19 mouse cellular contexts compared by ENCODE assay signal in the genomic region with DNA sequence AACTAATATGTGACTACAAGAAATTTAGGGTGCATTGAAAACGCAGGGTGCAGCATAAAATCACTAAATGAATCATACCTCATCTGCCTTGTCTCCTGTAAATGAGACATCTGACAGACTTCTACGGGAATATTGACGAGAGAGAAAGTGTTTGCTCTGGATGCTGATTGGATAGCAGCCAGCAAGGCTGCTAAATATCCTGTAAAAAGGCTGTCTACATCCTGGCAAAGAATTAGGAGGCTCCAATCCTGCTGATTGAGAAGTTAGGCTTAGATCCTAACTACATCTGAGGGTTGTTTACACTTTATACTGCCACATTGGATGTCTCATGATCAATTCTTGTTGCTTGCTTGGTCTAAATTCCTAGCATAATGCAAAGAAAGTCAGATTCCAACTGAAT. TPM values are rescaled to one million over a fixed set of nuclear protein-coding genes. Genes with fewer than 3 reads are reported as not detected.
DNase-seq lines count a peak whose midpoint lies in the region; ATAC-seq and TF ChIP-seq lines count a peak whose summit lies in the region.
"Had no signal": no experiment of that assay in that cellular context is flagged by ENCODE, and none has a peak within 500 bp of the region (broad histone marks: within the 10 kb centered on the region; RNA-seq: fewer than 3 reads in every experiment).

No protein-coding gene starts in this region.

- H3K36me3 ChIP-seq in forebrain, embryonic 16.5 days (ENCODE audit: control insufficient read depth, insufficient read depth) = no peaks in the 10 kb centered on the region
- H3K36me3 ChIP-seq in forebrain, embryonic 13.5 days (ENCODE audit: poor library complexity, severe bottlenecking) = no peaks in the 10 kb centered on the region
- H3K36me3 ChIP-seq: embryonic facial prominence, embryonic 10.5 days; embryonic facial prominence, embryonic 12.5 days; forebrain, embryonic 12.5 days had no signal

- TF ChIP-seq CTCF in brain, embryonic 14.5 days (IDR thresholded peaks at IDR 0.05; ENCODE audit: borderline replicate concordance, extremely low read depth, insufficient read depth, insufficient read length) = no peak

- H3K27ac ChIP-seq in forebrain, embryonic 16.5 days (ENCODE audit: low read length) = no peak overlapping the region
- H3K27ac ChIP-seq in forebrain, embryonic 13.5 days = no peak overlapping the region
- H3K27ac ChIP-seq: embryonic facial prominence, embryonic 10.5 days; embryonic facial prominence, embryonic 12.5 days; forebrain, embryonic 12.5 days had no signal

- H3K9me3 ChIP-seq in forebrain, embryonic 16.5 days (ENCODE audit: control insufficient read depth, low read length) = no peaks in the 10 kb centered on the region
- H3K9me3 ChIP-seq in forebrain, embryonic 13.5 days (replicated peaks) = no peaks in the 10 kb centered on the region
- H3K9me3 ChIP-seq: embryonic facial prominence, embryonic 10.5 days; embryonic facial prominence, embryonic 12.5 days; forebrain, embryonic 12.5 days had no signal

- 0 out of 2 replicates have a peak, but pooled peaks have one; percentile 31 for ATAC-seq in forebrain, embryonic 16.5 days
- ATAC-seq in forebrain, embryonic 13.5 days = no peak
- ATAC-seq: activated CD4-positive, CD25-positive, alpha-beta regulatory T cell, adult 4 months; Patski had no signal

- WGBS in forebrain, embryonic 16.5 days = 64% methylated on average over 3 of the region's 3 CpGs
- 80% methylated on average over 3 of the region's 3 CpGs for WGBS in forebrain, embryonic 13.5 days

- DNase-seq in MN1 (ENCODE audit: low spot score) = peak; percentile 40
- DNase-seq in brain, embryonic 14.5 days (ENCODE audit: low read depth) = peak; percentile 68
- DNase-seq in urinary bladder, postnatal 25 days (ENCODE audit: low spot score) = no peak
- no peak for DNase-seq in heart, postnatal 25 days (ENCODE audit: low spot score)
- DNase-seq: adrenal gland, adult 8-10 months; adrenal gland, postnatal 14 days; cerebellum, adult 11-12 months; cerebellum, adult 2 months; cerebellum, adult 9-10 months; cerebellum, postnatal 10 days; cerebellum, postnatal 25 days had no signal

- H3K4me2 ChIP-seq in forebrain, embryonic 16.5 days (ENCODE audit: low read length) = no peak overlapping the region
- no peak overlapping the region for H3K4me2 ChIP-seq in forebrain, embryonic 13.5 days
- H3K4me2 ChIP-seq: embryonic facial prominence, embryonic 12.5 days; forebrain, embryonic 12.5 days had no signal

- TF ChIP-seq POLR2A in brain, embryonic 14.5 days (IDR thresholded peaks at IDR 0.05; ENCODE audit: borderline replicate concordance, extremely low read depth, insufficient read depth, insufficient read length, poor library complexity, severe bottlenecking) = no peak

- H3K27me3 ChIP-seq in forebrain, embryonic 16.5 days (replicated peaks; ENCODE audit: control insufficient read depth, insufficient read depth, low read length) = no peaks in the 10 kb centered on the region
- no peaks in the 10 kb centered on the region for H3K27me3 ChIP-seq in forebrain, embryonic 13.5 days
- H3K27me3 ChIP-seq: embryonic facial prominence, embryonic 12.5 days; forebrain, embryonic 12.5 days; Patski had no signal

- H3K4me1 ChIP-seq in forebrain, embryonic 16.5 days (replicated peaks; ENCODE audit: control insufficient read depth, insufficient read depth, low read length) = no peaks in the 10 kb centered on the region
- H3K4me1 ChIP-seq in forebrain, embryonic 13.5 days = no peaks in the 10 kb centered on the region
- H3K4me1 ChIP-seq: embryonic facial prominence, embryonic 10.5 days; embryonic facial prominence, embryonic 12.5 days; forebrain, embryonic 12.5 days had no signal

- no peak overlapping the region for H3K4me3 ChIP-seq in forebrain, embryonic 16.5 days (replicated peaks; ENCODE audit: low read length)
- no peak overlapping the region for H3K4me3 ChIP-seq in forebrain, embryonic 13.5 days
- H3K4me3 ChIP-seq: embryonic facial prominence, embryonic 10.5 days; embryonic facial prominence, embryonic 12.5 days; forebrain, embryonic 12.5 days had no signal

- no peak overlapping the region for H3K9ac ChIP-seq in forebrain, embryonic 16.5 days (replicated peaks; ENCODE audit: low read depth, low read length)
- no peak overlapping the region for H3K9ac ChIP-seq in forebrain, embryonic 13.5 days
- H3K9ac ChIP-seq: embryonic facial prominence, embryonic 12.5 days; forebrain, embryonic 12.5 days had no signal

- intact Hi-C loops in heart, postnatal 25 days (cut with DNase I) = no loop called here

RNA-seq across cellular contexts. Expression of a gene that starts 44.6 kb away (rescaled TPM):
- 4.1 and 7.1 TPM in 2 replicates for polyA plus RNA-seq in forebrain, embryonic 16.5 days (2015; fragmentation: Nextera tagmentation; extraction: Ambion mirVana)
- 3.2 and 3.3 TPM in 2 replicates for polyA plus RNA-seq in forebrain, embryonic 13.5 days (2015; fragmentation: Nextera tagmentation; extraction: Ambion mirVana)
- 7.5 and 11.0 TPM in 2 replicates for polyA plus RNA-seq in brain, embryonic 14.5 days (2012; rRNA removed)
- not detected for total RNA-seq in heart, postnatal 25 days (2021)
- total RNA-seq: MEL had no signal
- polyA plus RNA-seq: Patski had no signal

Comparison
In these comparisons a context has a peak if more than half of its experiments do, and no peak if none do; other contexts are left out.
1. DNase-seq: peak in MN1 (single experiment) and brain, embryonic 14.5 days (single experiment); none in urinary bladder, postnatal 25 days (single experiment) and heart, postnatal 25 days (single experiment).